Comparison of ENCODE assay signal across 25 mouse cellular contexts in the genomic region with DNA sequence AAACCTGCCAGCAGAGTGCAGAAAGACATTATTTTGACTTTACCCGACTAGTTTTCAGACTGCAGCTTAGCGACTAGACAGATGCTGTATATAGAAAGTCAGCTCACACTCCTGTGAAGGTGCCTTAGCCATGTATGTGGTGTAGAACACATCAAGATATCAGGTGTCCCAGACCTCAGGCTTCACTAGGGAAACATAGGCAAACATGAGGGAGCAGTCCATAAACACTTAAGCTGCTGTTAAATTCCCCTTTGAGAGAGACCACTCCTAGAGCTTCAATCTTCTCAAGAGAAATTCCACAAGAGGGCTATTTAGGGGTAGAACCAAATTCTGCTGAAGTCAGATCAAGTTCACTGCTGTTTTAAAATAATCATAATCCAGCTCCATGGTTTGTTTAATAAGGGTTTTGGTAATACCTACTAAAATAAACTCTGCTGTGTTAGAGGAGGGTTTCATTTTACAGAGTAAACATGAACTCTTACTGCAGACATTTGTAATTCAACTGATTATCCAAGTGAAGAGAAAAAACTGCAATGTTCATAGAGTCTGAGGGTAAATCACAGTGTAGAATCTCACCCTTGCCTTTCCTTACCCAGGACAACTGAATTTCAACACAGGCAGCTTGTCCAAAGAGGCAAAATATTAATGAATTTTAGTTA. TPM values are rescaled to one million over a fixed set of nuclear protein-coding genes. Genes with fewer than 3 reads are reported as not detected.
DNase-seq lines count a peak whose midpoint lies in the region; ATAC-seq lines count a peak whose summit lies in the region.
"Had no signal": no experiment of that assay in that cellular context is flagged by ENCODE, and none has a peak within 500 bp of the region (broad histone marks: within the 10 kb centered on the region; RNA-seq: fewer than 3 reads in every experiment).

No protein-coding gene starts in this region.

- WGBS in kidney, embryonic 15.5 days: 57% methylated on average over 2 of the region's 2 CpGs
- WGBS in lung, embryonic 15.5 days: 28% methylated on average over 2 of the region's 2 CpGs
- WGBS in embryonic facial prominence, embryonic 13.5 days: 72% methylated on average over 2 of the region's 2 CpGs
- WGBS in stomach, embryonic 15.5 days: 44% methylated on average over 2 of the region's 2 CpGs
- WGBS in liver, embryonic 12.5 days (ENCODE audit: insufficient replicate concordance): 53% methylated on average over 2 of the region's 2 CpGs

- H3K27me3 ChIP-seq in kidney, embryonic 15.5 days: no peaks in the 10 kb centered on the region
- no peaks in the 10 kb centered on the region for H3K27me3 ChIP-seq in lung, embryonic 15.5 days
- H3K27me3 ChIP-seq in embryonic facial prominence, embryonic 13.5 days: no peaks in the 10 kb centered on the region
- H3K27me3 ChIP-seq in stomach, embryonic 15.5 days (replicated peaks): no peaks in the 10 kb centered on the region
- no peaks in the 10 kb centered on the region for H3K27me3 ChIP-seq in liver, embryonic 12.5 days (replicated peaks)
- H3K27me3 ChIP-seq: forebrain, embryonic 15.5 days; heart, embryonic 15.5 days; midbrain, embryonic 15.5 days; Patski had no signal

- ATAC-seq in kidney, embryonic 15.5 days (replicated peaks; ENCODE audit: low FRiP score): peak; percentile 58; the same call in 1 of the 2 replicates
- ATAC-seq in lung, embryonic 15.5 days (ENCODE audit: borderline replicate concordance, extremely low read depth, low FRiP score, low TSS enrichment): peak; percentile 49; the same call in 1 of the 2 replicates
- no peak for ATAC-seq in embryonic facial prominence, embryonic 13.5 days (ENCODE audit: insufficient number of reproducible peaks, insufficient read depth, low FRiP score, low TSS enrichment, low read depth)
- ATAC-seq in stomach, embryonic 15.5 days (ENCODE audit: insufficient read depth, low FRiP score, low read depth): peak; percentile 31; the same call in 1 of the 2 replicates
- no peak for ATAC-seq in liver, embryonic 12.5 days
- ATAC-seq: forebrain, embryonic 15.5 days; hindbrain, postnatal 0 days; intestine, embryonic 15.5 days; midbrain, embryonic 15.5 days; Patski had no signal

- H3K4me2 ChIP-seq in kidney, embryonic 15.5 days: no peak overlapping the region
- no peak overlapping the region for H3K4me2 ChIP-seq in lung, embryonic 15.5 days
- no peak overlapping the region for H3K4me2 ChIP-seq in embryonic facial prominence, embryonic 13.5 days
- H3K4me2 ChIP-seq in stomach, embryonic 15.5 days: no peak overlapping the region
- no peak overlapping the region for H3K4me2 ChIP-seq in liver, embryonic 12.5 days
- H3K4me2 ChIP-seq: forebrain, embryonic 15.5 days; heart, embryonic 15.5 days; intestine, embryonic 15.5 days; midbrain, embryonic 15.5 days had no signal

- no peaks in the 10 kb centered on the region for H3K9me3 ChIP-seq in kidney, embryonic 15.5 days (replicated peaks)
- H3K9me3 ChIP-seq in lung, embryonic 15.5 days: no peaks in the 10 kb centered on the region
- no peaks in the 10 kb centered on the region for H3K9me3 ChIP-seq in embryonic facial prominence, embryonic 13.5 days
- H3K9me3 ChIP-seq in stomach, embryonic 15.5 days: no peaks in the 10 kb centered on the region
- H3K9me3 ChIP-seq in liver, embryonic 12.5 days (replicated peaks): no peaks in the 10 kb centered on the region
- H3K9me3 ChIP-seq: forebrain, embryonic 15.5 days; heart, embryonic 10.5 days; heart, embryonic 15.5 days; intestine, embryonic 15.5 days; midbrain, embryonic 10.5 days; midbrain, embryonic 15.5 days had no signal

- H3K27ac ChIP-seq in kidney, embryonic 15.5 days: no peak overlapping the region
- H3K27ac ChIP-seq in lung, embryonic 15.5 days: peak overlapping the region; percentile 48; the same call in 1 of the 2 replicates
- H3K27ac ChIP-seq in embryonic facial prominence, embryonic 13.5 days: 0 out of 2 replicates have a peak overlapping the region, but pooled peaks have one; percentile 22
- peak overlapping the region; percentile 26; the same call in 1 of the 2 replicates for H3K27ac ChIP-seq in stomach, embryonic 15.5 days
- no peak overlapping the region for H3K27ac ChIP-seq in liver, embryonic 12.5 days
- H3K27ac ChIP-seq: forebrain, embryonic 10.5 days; forebrain, embryonic 15.5 days; heart, embryonic 10.5 days; heart, embryonic 15.5 days; hindbrain, postnatal 0 days; intestine, embryonic 15.5 days; macrophage; midbrain, embryonic 10.5 days; midbrain, embryonic 15.5 days had no signal

- H3K4me1 ChIP-seq in kidney, embryonic 15.5 days: 0 out of 2 replicates have a peak, but pooled peaks cover 4% of the 10 kb centered on the region
- 0 out of 2 replicates have a peak, but pooled peaks cover 16% of the 10 kb centered on the region for H3K4me1 ChIP-seq in lung, embryonic 15.5 days
- peaks cover 3% of the 10 kb centered on the region; the same call in 1 of the 2 replicates for H3K4me1 ChIP-seq in embryonic facial prominence, embryonic 13.5 days
- H3K4me1 ChIP-seq in stomach, embryonic 15.5 days: 0 out of 2 replicates have a peak, but pooled peaks cover 4% of the 10 kb centered on the region
- no peaks in the 10 kb centered on the region for H3K4me1 ChIP-seq in liver, embryonic 12.5 days
- H3K4me1 ChIP-seq: forebrain, embryonic 10.5 days; forebrain, embryonic 15.5 days; heart, embryonic 15.5 days; intestine, embryonic 15.5 days; midbrain, embryonic 10.5 days; midbrain, embryonic 15.5 days had no signal

- H3K36me3 ChIP-seq in kidney, embryonic 15.5 days: no peaks in the 10 kb centered on the region
- no peaks in the 10 kb centered on the region for H3K36me3 ChIP-seq in lung, embryonic 15.5 days
- no peaks in the 10 kb centered on the region for H3K36me3 ChIP-seq in embryonic facial prominence, embryonic 13.5 days
- no peaks in the 10 kb centered on the region for H3K36me3 ChIP-seq in stomach, embryonic 15.5 days
- H3K36me3 ChIP-seq in liver, embryonic 12.5 days: no peaks in the 10 kb centered on the region
- H3K36me3 ChIP-seq: forebrain, embryonic 10.5 days; forebrain, embryonic 15.5 days; heart, embryonic 10.5 days; heart, embryonic 15.5 days; intestine, embryonic 15.5 days; midbrain, embryonic 10.5 days; midbrain, embryonic 15.5 days had no signal

- no peak overlapping the region for H3K9ac ChIP-seq in kidney, embryonic 15.5 days
- no peak overlapping the region for H3K9ac ChIP-seq in lung, embryonic 15.5 days
- H3K9ac ChIP-seq in embryonic facial prominence, embryonic 13.5 days: no peak overlapping the region
- no peak overlapping the region for H3K9ac ChIP-seq in stomach, embryonic 15.5 days
- no peak overlapping the region for H3K9ac ChIP-seq in liver, embryonic 12.5 days
- H3K9ac ChIP-seq: forebrain, embryonic 15.5 days; heart, embryonic 15.5 days; intestine, embryonic 15.5 days; midbrain, embryonic 15.5 days had no signal

- no peak overlapping the region for H3K4me3 ChIP-seq in kidney, embryonic 15.5 days (replicated peaks)
- H3K4me3 ChIP-seq in lung, embryonic 15.5 days: no peak overlapping the region
- H3K4me3 ChIP-seq in embryonic facial prominence, embryonic 13.5 days: no peak overlapping the region
- H3K4me3 ChIP-seq in stomach, embryonic 15.5 days (replicated peaks): no peak overlapping the region
- H3K4me3 ChIP-seq in liver, embryonic 12.5 days: no peak overlapping the region
- H3K4me3 ChIP-seq: forebrain, embryonic 10.5 days; forebrain, embryonic 15.5 days; heart, embryonic 10.5 days; heart, embryonic 15.5 days; intestine, embryonic 15.5 days; midbrain, embryonic 10.5 days; midbrain, embryonic 15.5 days had no signal

- DNase-seq in kidney, adult 8-10 months: no peak
- no peak for DNase-seq in lung, postnatal 10 days
- DNase-seq: adrenal gland, postnatal 10 days; cerebellum, adult 8-10 months; cerebellum, postnatal 36 days; gastrocnemius, postnatal 25 days; heart, adult 11 months; kidney, adult 9 months; kidney, postnatal 4 days; right cerebral cortex, postnatal 25 days had no signal

RNA-seq across cellular contexts. Expression of a gene that starts 42.1 kb away (rescaled TPM):
- 29.5 and 33.6 TPM in 2 replicates for polyA plus RNA-seq in kidney, embryonic 15.5 days (2015; fragmentation: Nextera tagmentation; extraction: Ambion mirVana)
- polyA plus RNA-seq in lung, embryonic 15.5 days (2015; fragmentation: Nextera tagmentation; extraction: Ambion mirVana): 12.0 and 14.5 TPM in 2 replicates
- polyA plus RNA-seq in embryonic facial prominence, embryonic 13.5 days (2015; fragmentation: Nextera tagmentation; extraction: Ambion mirVana): 12.7 and 17.2 TPM in 2 replicates
- 20.4 and 21.3 TPM in 2 replicates for polyA plus RNA-seq in stomach, embryonic 15.5 days (2015; fragmentation: Nextera tagmentation; extraction: Ambion mirVana)
- polyA plus RNA-seq in liver, embryonic 12.5 days (2016; fragmentation: Nextera tagmentation; extraction: Ambion mirVana): 7.6 and 8.2 TPM in 2 replicates
- polyA plus RNA-seq: macrophage had no signal

Comparison
In these comparisons a context has a peak if more than half of its experiments do, and no peak if none do; other contexts are left out.
1. ATAC-seq: peak in kidney, embryonic 15.5 days (single experiment), lung, embryonic 15.5 days (single experiment) and stomach, embryonic 15.5 days (single experiment); none in embryonic facial prominence, embryonic 13.5 days (single experiment) and liver, embryonic 12.5 days (single experiment).
2. H3K27ac ChIP-seq: peak in lung, embryonic 15.5 days (single experiment), embryonic facial prominence, embryonic 13.5 days (single experiment) and stomach, embryonic 15.5 days (single experiment); none in kidney, embryonic 15.5 days (single experiment) and liver, embryonic 12.5 days (single experiment).